Mouse (Mus musculus) central nervous system, embryonic 11.5 days (tissue): ENCODE data around the gene Trmt10c. TPM values are rescaled to one million over a fixed set of nuclear protein-coding genes. Genes with fewer than 3 reads are reported as not detected.

Experiments
- polyA plus RNA-seq: library from polyadenylated mRNA; depleted of rRNA; stranded (reverse); fragments of >200 nt; gene quantifications from 2 replicates; pipeline ENCODE4 v1.2.3, GENCODE M21; 2012; rRNA removed

Gene Trmt10c
- polyA plus RNA-seq: 15.1 and 16.0 TPM in 2 replicates

GRCm38 (mm10) chr16:56037138-56038010 lies at the start of gene Trmt10c:
Trmt10c (minus strand) TSS chr16:56037819.

GRCm38 (mm10) chr16:56048038-56048437 lies 10.4 kb upstream of the Trmt10c start, which contains the start of gene Senp7:
Senp7 (plus strand) TSS chr16:56048338.

GRCm38 (mm10) chr16:56029661-56030082 lies 7.9 kb downstream of the Trmt10c start, which contains the start of gene Pcnp:
Pcnp (minus strand) TSS chr16:56029739.

Other genes starting within 250 kb of the Trmt10c start
- 3.0 and 5.2 TPM in 2 replicates for gene Nfkbiz, start 198.9 kb downstream of the Trmt10c start, polyA plus RNA-seq
- gene Nxpe3, start 142.5 kb downstream of the Trmt10c start, polyA plus RNA-seq: 1.9 and 2.1 TPM in 2 replicates
- gene Cep97, start 103.0 kb downstream of the Trmt10c start, polyA plus RNA-seq: 12.0 and 12.7 TPM in 2 replicates
- 790 and 944 TPM in 2 replicates for gene Rpl24, start 71.5 kb downstream of the Trmt10c start, polyA plus RNA-seq
- gene Zbtb11, start 63.9 kb downstream of the Trmt10c start, polyA plus RNA-seq: 12.2 and 14.9 TPM in 2 replicates
- 131 and 150 TPM in 2 replicates for gene Pcnp, start 8.1 kb downstream of the Trmt10c start, polyA plus RNA-seq
- gene Senp7, start 10.5 kb upstream of the Trmt10c start, polyA plus RNA-seq: 24.1 and 33.9 TPM in 2 replicates
- 0.54 and 0.81 TPM in 2 replicates for gene Impg2, start 166.5 kb upstream of the Trmt10c start, polyA plus RNA-seq